Mouse (Mus musculus) myocyte (in vitro differentiated cells): ENCODE measurements at regions not wholly inside any gene's neighbourhood (a gene's known extent, or its start where the extent isn't known, plus 50 kb on each side); places are given as distances from the start of the nearest gene placed in this dataset.

ENCODE experiments used
- POLR2A ChIP-seq: IDR thresholded peaks from one replicate; pipeline ENCODE4 v1.6.1; 2011; ENCODE audit warnings: low read depth, mild to moderate bottlenecking, control low read depth, moderate library complexity; ENCODE audit not compliant: insufficient read length
- POLR2AphosphoS2 ChIP-seq: IDR thresholded peaks from one replicate; pipeline ENCODE4 v1.6.1; 2011; ENCODE audit warnings: low read depth, control low read depth; ENCODE audit not compliant: insufficient read length

DNA sequence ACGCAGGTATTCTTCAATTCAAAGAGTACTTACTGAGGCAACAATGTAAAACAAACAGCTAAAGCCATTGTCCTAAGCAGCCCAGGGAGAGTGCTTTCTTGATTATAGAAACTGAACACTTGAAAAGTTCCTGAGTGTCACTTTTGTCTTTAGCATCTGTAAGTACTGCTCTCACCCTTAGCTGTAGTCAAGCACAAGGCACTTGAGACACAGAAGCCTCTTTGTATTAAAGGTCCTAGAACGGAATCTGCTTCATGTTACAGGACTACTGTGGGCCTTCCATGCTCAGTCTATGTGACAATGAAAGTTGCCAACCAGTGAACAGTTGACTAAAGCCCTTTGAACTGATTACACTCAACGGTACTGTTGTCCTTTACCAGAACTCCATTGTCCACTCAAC, 450.6 kb downstream of the Cenpc1 start:
- TF ChIP-seq POLR2A (no peak), POLR2AphosphoS2 (no peak)
